Mouse (Mus musculus): ENCODE data around the gene Spo11. TPM values are rescaled to one million over a fixed set of nuclear protein-coding genes. Genes with fewer than 3 reads are reported as not detected.
A peak's percentile ranks its signal among the peaks of the same experiment; 100 is the strongest.

Gene Spo11
- 0.43 and 0.48 TPM in 2 replicates for polyA plus RNA-seq (2015; fragmentation: Nextera tagmentation; extraction: Ambion mirVana)

- ATAC-seq (ENCODE audit: low read depth), result peak; percentile 58; the same call in 1 of the 2 replicates
- Histone ChIP-seq H3K4me1 (replicated peaks) (peaks cover 22% of the 10 kb centered on the region), H3K27ac (replicated peaks) (0 out of 2 replicates have a peak within 1 kb of the TSS, but pooled peaks have one; percentile 49)
Measured at GRCm38 (mm10) chr2:172977409-172978130, at the start of gene Spo11. Gene Spo11 (plus strand): TSS chr2:172977700.

GRCm38 (mm10) chr2:172929905-172930436 is 47.5 kb upstream of the Spo11 start:
- H3K27me3 ChIP-seq, result peaks cover 19% of the 10 kb centered on the region
- no peak overlapping the region for H3K27ac ChIP-seq (replicated peaks)
- no peak overlapping the region for H3K4me3 ChIP-seq
- peaks cover 34% of the 10 kb centered on the region for H3K4me1 ChIP-seq (replicated peaks)
- H3K36me3 ChIP-seq, result no peaks in the 10 kb centered on the region
- no peaks in the 10 kb centered on the region for H3K9me3 ChIP-seq
- no peak for ATAC-seq (ENCODE audit: low read depth)
- H3K9ac ChIP-seq, result no peak overlapping the region
- no peak overlapping the region for H3K4me2 ChIP-seq
- 78% methylated on average over 14 of the region's 14 CpGs for WGBS

More at GRCm38 (mm10) chr2:172977409-172978130, at the start of gene Spo11:
- H3K9ac ChIP-seq, result peak within 1 kb of the TSS; percentile 50
- H3K4me2 ChIP-seq, result peak within 1 kb of the TSS; percentile 40
- 15% methylated on average over 14 of the region's 14 CpGs for WGBS
- H3K9me3 ChIP-seq, result no peaks in the 10 kb centered on the region
- H3K36me3 ChIP-seq, result no peaks in the 10 kb centered on the region
- no peak within 1 kb of the TSS for H3K4me3 ChIP-seq
- H3K27me3 ChIP-seq, result no peaks in the 10 kb centered on the region

- no peak overlapping the region for H3K27ac ChIP-seq (replicated peaks)
- no peaks in the 10 kb centered on the region for H3K9me3 ChIP-seq
- H3K27me3 ChIP-seq, result peaks cover 31% of the 10 kb centered on the region
- no peak overlapping the region for H3K4me3 ChIP-seq
- 67% methylated on average over 17 of the region's 17 CpGs for WGBS
- no peak overlapping the region for H3K4me2 ChIP-seq
- H3K36me3 ChIP-seq, result no peaks in the 10 kb centered on the region
- H3K4me1 ChIP-seq (replicated peaks), result peaks cover 41% of the 10 kb centered on the region
- no peak overlapping the region for H3K9ac ChIP-seq
- ATAC-seq (ENCODE audit: low read depth), result no peak
Measured at GRCm38 (mm10) chr2:172931137-172931898, 46.2 kb upstream of the Spo11 start.

- peaks cover 66% of the 10 kb centered on the region for H3K4me1 ChIP-seq (replicated peaks)
- H3K4me3 ChIP-seq, result peak overlapping the region; percentile 20
- peak overlapping the region; percentile 53 for H3K4me2 ChIP-seq
- H3K27me3 ChIP-seq, result peaks cover 56% of the 10 kb centered on the region
- peak; percentile 42; the same call in 1 of the 2 replicates for ATAC-seq (ENCODE audit: low read depth)
- under 1% methylated on average over 34 of the region's 34 CpGs for WGBS
- peak overlapping the region; percentile 54 for H3K9ac ChIP-seq
- no peaks in the 10 kb centered on the region for H3K9me3 ChIP-seq
- no peaks in the 10 kb centered on the region for H3K36me3 ChIP-seq
- H3K27ac ChIP-seq (replicated peaks), result peak overlapping the region; percentile 72
Measured at GRCm38 (mm10) chr2:172933631-172934419, 43.7 kb upstream of the Spo11 start.

- Histone ChIP-seq H3K4me2 (peak overlapping the region; percentile 53), H3K4me1 (replicated peaks) (peaks cover 72% of the 10 kb centered on the region), H3K27ac (replicated peaks) (peak overlapping the region; percentile 72), H3K9ac (peak overlapping the region; percentile 54), H3K9me3 (no peaks in the 10 kb centered on the region), H3K27me3 (peaks cover 61% of the 10 kb centered on the region), H3K36me3 (no peaks in the 10 kb centered on the region), H3K4me3 (peak overlapping the region; percentile 20)
- 4% methylated on average over 8 of the region's 8 CpGs for WGBS
- ATAC-seq (ENCODE audit: low read depth), result no peak
Measured at GRCm38 (mm10) chr2:172934420-172934788, 43.1 kb upstream of the Spo11 start.

GRCm38 (mm10) chr2:172934891-172935740 is 42.4 kb upstream of the Spo11 start:
- Histone ChIP-seq H3K4me3 (no peak overlapping the region), H3K9me3 (no peaks in the 10 kb centered on the region), H3K27me3 (peaks cover 67% of the 10 kb centered on the region), H3K4me1 (replicated peaks) (peaks cover 76% of the 10 kb centered on the region), H3K36me3 (no peaks in the 10 kb centered on the region), H3K9ac (peak overlapping the region; percentile 48; the same call in 1 of the 2 replicates), H3K27ac (replicated peaks) (peak overlapping the region; percentile 72), H3K4me2 (peak overlapping the region; percentile 53)
- 4% methylated on average over 30 of the region's 30 CpGs for whole genome bisulfite sequencing
- peak; percentile 47 for ATAC-seq (ENCODE audit: low read depth)

- H3K4me1 ChIP-seq (replicated peaks), result peaks cover 84% of the 10 kb centered on the region
- H3K4me3 ChIP-seq, result no peak overlapping the region
- H3K9me3 ChIP-seq, result no peaks in the 10 kb centered on the region
- H3K27me3 ChIP-seq, result peaks cover 69% of the 10 kb centered on the region
- peak overlapping the region; percentile 67 for H3K27ac ChIP-seq (replicated peaks)
- 18% methylated on average over 12 of the region's 12 CpGs for WGBS
- 0 out of 2 replicates have a peak overlapping the region, but pooled peaks have one; percentile 48 for H3K9ac ChIP-seq
- H3K4me2 ChIP-seq, result peak overlapping the region; percentile 85
- no peak for ATAC-seq (ENCODE audit: low read depth)
- H3K36me3 ChIP-seq, result no peaks in the 10 kb centered on the region
Measured at GRCm38 (mm10) chr2:172935776-172936562, 41.5 kb upstream of the Spo11 start.

- Histone ChIP-seq H3K36me3 (no peaks in the 10 kb centered on the region), H3K9ac (no peak overlapping the region), H3K27ac (replicated peaks) (no peak overlapping the region), H3K27me3 (peaks cover 78% of the 10 kb centered on the region), H3K4me2 (peak overlapping the region; percentile 85), H3K9me3 (no peaks in the 10 kb centered on the region), H3K4me1 (replicated peaks) (peaks cover 80% of the 10 kb centered on the region), H3K4me3 (peak overlapping the region; percentile 46; the same call in 1 of the 2 replicates)
- 34% methylated on average over 5 of the region's 5 CpGs for WGBS
- ATAC-seq (ENCODE audit: low read depth), result no peak
Measured at GRCm38 (mm10) chr2:172936844-172937243, 40.7 kb upstream of the Spo11 start.

- peak overlapping the region; percentile 46 for H3K4me3 ChIP-seq
- WGBS, result 9% methylated on average over 12 of the region's 12 CpGs
- H3K4me2 ChIP-seq, result peak overlapping the region; percentile 85
- peaks cover 80% of the 10 kb centered on the region for H3K4me1 ChIP-seq (replicated peaks)
- H3K36me3 ChIP-seq, result no peaks in the 10 kb centered on the region
- H3K9me3 ChIP-seq, result no peaks in the 10 kb centered on the region
- ATAC-seq (ENCODE audit: low read depth), result no peak
- H3K9ac ChIP-seq, result peak overlapping the region; percentile 47
- H3K27me3 ChIP-seq, result peaks cover 85% of the 10 kb centered on the region
- H3K27ac ChIP-seq (replicated peaks), result peak overlapping the region; percentile 59
Measured at GRCm38 (mm10) chr2:172937326-172938190, 39.9 kb upstream of the Spo11 start.
